Mouse (Mus musculus) C2C12 (cell line): ENCODE measurements around the gene Gm2696.

Source experiments
- CTCF ChIP-seq: IDR thresholded peaks from one replicate; pipeline ENCODE4 v1.5.1; 2011; ENCODE audit not compliant: control insufficient read depth, insufficient read depth, insufficient read length
- FOSL1 ChIP-seq: IDR thresholded peaks from one replicate; pipeline ENCODE4 v1.8.0; 2011; ENCODE audit warnings: mild to moderate bottlenecking, low read length; ENCODE audit not compliant: poor library complexity, insufficient read depth, severe bottlenecking
- MAX ChIP-seq: IDR thresholded peaks from one replicate; pipeline ENCODE4 v1.6.1; 2011; ENCODE audit warnings: mild to moderate bottlenecking, control low read depth
- MYOD1 ChIP-seq: IDR thresholded peaks from one replicate; pipeline ENCODE4 v1.6.1; 2011; ENCODE audit warnings: low read depth; ENCODE audit not compliant: control insufficient read depth, insufficient read length
- USF1 ChIP-seq: IDR thresholded peaks from one replicate; pipeline ENCODE4 v1.6.1; 2011; ENCODE audit warnings: low read depth, mild to moderate bottlenecking, control low read depth, moderate library complexity

- no peak for TF ChIP-seq MAX
- TF ChIP-seq CTCF, result no peak
- no peak for TF ChIP-seq MYOD1
- TF ChIP-seq USF1, result no peak
- no peak for TF ChIP-seq FOSL1
These were observed 10.4 kb upstream of the Gm2696 start for GRCm38 (mm10) chr10:77804095-77804494.
